Mouse (Mus musculus) C2C12 (cell line): ENCODE measurements around the gene Paxbp1. TPM values are rescaled to one million over a fixed set of nuclear protein-coding genes. Genes with fewer than 3 reads are reported as not detected.

Source experiments
- H3K27me3 ChIP-seq: one replicate; pipeline ENCODE4 v1.6.1; 2011; ENCODE audit not compliant: control insufficient read depth, insufficient read depth, insufficient read length
- H3K36me3 ChIP-seq: one replicate; pipeline ENCODE4 v1.6.1; 2011; ENCODE audit not compliant: control insufficient read depth, insufficient read depth
- H3K4me3 ChIP-seq: one replicate; pipeline ENCODE4 v1.5.1; 2011; ENCODE audit warnings: mild to moderate bottlenecking, control low read depth; ENCODE audit not compliant: poor library complexity, insufficient read depth, severe bottlenecking
- H3K79me2 ChIP-seq: one replicate; pipeline ENCODE4 v1.6.1; 2011; ENCODE audit not compliant: control insufficient read depth, insufficient read depth
- H3K79me3 ChIP-seq: one replicate; pipeline ENCODE4 v1.6.1; 2011; ENCODE audit warnings: low read depth, control low read depth
- H3ac ChIP-seq: one replicate; pipeline ENCODE3; 2011; ENCODE audit warnings: low read depth; ENCODE audit not compliant: control insufficient read depth, insufficient read length
- CEBPB ChIP-seq: IDR thresholded peaks from one replicate; pipeline ENCODE4 v1.6.1; 2011; ENCODE audit warnings: low read depth, mild to moderate bottlenecking, control low read depth, moderate library complexity
- CTCF ChIP-seq: IDR thresholded peaks from one replicate; pipeline ENCODE4 v1.5.1; 2011; ENCODE audit not compliant: control insufficient read depth, insufficient read depth, insufficient read length
- FOSL1 ChIP-seq: IDR thresholded peaks from one replicate; pipeline ENCODE4 v1.8.0; 2011; ENCODE audit warnings: mild to moderate bottlenecking, low read length; ENCODE audit not compliant: poor library complexity, insufficient read depth, severe bottlenecking
- MAX ChIP-seq: IDR thresholded peaks from one replicate; pipeline ENCODE4 v1.6.1; 2011; ENCODE audit warnings: mild to moderate bottlenecking, control low read depth
- MYOD1 ChIP-seq: IDR thresholded peaks from one replicate; pipeline ENCODE4 v1.6.1; 2011; ENCODE audit warnings: low read depth; ENCODE audit not compliant: control insufficient read depth, insufficient read length
- MYOG ChIP-seq: IDR thresholded peaks from one replicate; pipeline ENCODE4 v1.6.1; 2011; ENCODE audit not compliant: control insufficient read depth, insufficient read length; ENCODE audit errors: extremely low read depth
- USF1 ChIP-seq: IDR thresholded peaks from one replicate; pipeline ENCODE4 v1.6.1; 2011; ENCODE audit warnings: low read depth, mild to moderate bottlenecking, control low read depth, moderate library complexity
- polyA plus RNA-seq: library from polyadenylated mRNA; unstranded; fragments of >200 nt; fragmentation: generic; extraction: Trizol; gene quantifications from one replicate; pipeline ENCODE4 v1.2.1, GENCODE M21; 2012; ENCODE audit warnings: missing spikeins

Gene Paxbp1
- polyA plus RNA-seq, 1 experiment, result 6.1 TPM

GRCm38 (mm10) chr16:91067122-91067521 is 22.8 kb upstream of the Paxbp1 start:
- no peaks in the 10 kb centered on the region for H3K79me3 ChIP-seq
- no peaks in the 10 kb centered on the region for H3K36me3 ChIP-seq
- peaks cover 38% of the 10 kb centered on the region for H3K27me3 ChIP-seq
- H3ac ChIP-seq, result no peak overlapping the region
- no peaks in the 10 kb centered on the region for H3K79me2 ChIP-seq
- no peak overlapping the region for H3K4me3 ChIP-seq
- no peak for TF ChIP-seq MYOG
- no peak for TF ChIP-seq CEBPB
- no peak for TF ChIP-seq FOSL1
- TF ChIP-seq USF1, result no peak
- TF ChIP-seq MAX, result no peak
- TF ChIP-seq MYOD1, result no peak
- TF ChIP-seq CTCF, result no peak

GRCm38 (mm10) chr16:91064583-91065365 is 20.4 kb upstream of the Paxbp1 start:
- Histone ChIP-seq H3ac (no peak overlapping the region), H3K4me3 (no peak overlapping the region), H3K27me3 (peaks cover 34% of the 10 kb centered on the region), H3K79me3 (no peaks in the 10 kb centered on the region), H3K79me2 (no peaks in the 10 kb centered on the region), H3K36me3 (no peaks in the 10 kb centered on the region)
- TF ChIP-seq FOSL1, result no peak

GRCm38 (mm10) chr16:91063786-91064185 is 19.4 kb upstream of the Paxbp1 start:
- Histone ChIP-seq H3K79me2 (no peaks in the 10 kb centered on the region), H3K79me3 (no peaks in the 10 kb centered on the region), H3K27me3 (peaks cover 37% of the 10 kb centered on the region), H3ac (no peak overlapping the region), H3K36me3 (no peaks in the 10 kb centered on the region), H3K4me3 (no peak overlapping the region)
- TF ChIP-seq MAX, result no peak
- no peak for TF ChIP-seq MYOD1

GRCm38 (mm10) chr16:91061531-91062318 is 17.4 kb upstream of the Paxbp1 start:
- TF ChIP-seq MYOD1 (no peak), CTCF (no peak), USF1 (no peak), MAX (no peak), CEBPB (no peak), FOSL1 (no peak), MYOG (no peak)
- Histone ChIP-seq H3K79me2 (no peaks in the 10 kb centered on the region), H3K27me3 (peaks cover 36% of the 10 kb centered on the region)

GRCm38 (mm10) chr16:91057741-91058140 is 13.4 kb upstream of the Paxbp1 start:
- no peak for TF ChIP-seq MYOD1
- no peak for TF ChIP-seq MYOG
- TF ChIP-seq CEBPB, result no peak
- TF ChIP-seq FOSL1, result no peak
- TF ChIP-seq USF1, result no peak
- no peak for TF ChIP-seq MAX
- no peak for TF ChIP-seq CTCF
- Histone ChIP-seq H3K4me3 (no peak overlapping the region), H3K27me3 (peaks cover 45% of the 10 kb centered on the region), H3ac (no peak overlapping the region), H3K79me3 (no peaks in the 10 kb centered on the region), H3K36me3 (no peaks in the 10 kb centered on the region), H3K79me2 (no peaks in the 10 kb centered on the region)

More at GRCm38 (mm10) chr16:91061531-91062318, 17.4 kb upstream of the Paxbp1 start:
- no peak overlapping the region for H3K4me3 ChIP-seq
- no peaks in the 10 kb centered on the region for H3K36me3 ChIP-seq
- H3K79me3 ChIP-seq, result no peaks in the 10 kb centered on the region
- no peak overlapping the region for H3ac ChIP-seq

GRCm38 (mm10) chr16:91057261-91057660 is 12.9 kb upstream of the Paxbp1 start:
- Histone ChIP-seq H3K4me3 (no peak overlapping the region), H3ac (no peak overlapping the region), H3K79me3 (no peaks in the 10 kb centered on the region), H3K27me3 (peaks cover 44% of the 10 kb centered on the region), H3K36me3 (no peaks in the 10 kb centered on the region), H3K79me2 (no peaks in the 10 kb centered on the region)
- TF ChIP-seq USF1, result no peak
- no peak for TF ChIP-seq CEBPB
